Mouse (Mus musculus) brain, embryonic 14.5 days (tissue): ENCODE data around the gene Pex26.

Experiments used
- CTCF ChIP-seq: fragments of 200-500 bp; IDR thresholded peaks from 2 replicates; pipeline ENCODE4 v1.5.1; 2012; ENCODE audit warnings: inconsistent platforms, mild to moderate bottlenecking, moderate library complexity, borderline replicate concordance; ENCODE audit not compliant: insufficient read depth, insufficient read length; ENCODE audit errors: extremely low read depth
- POLR2A ChIP-seq: fragments of 200-500 bp; IDR thresholded peaks from 2 replicates; pipeline ENCODE4 v1.6.1; 2012; ENCODE audit warnings: mild to moderate bottlenecking, inconsistent platforms, borderline replicate concordance; ENCODE audit not compliant: poor library complexity, insufficient read depth, insufficient read length, severe bottlenecking; ENCODE audit errors: extremely low read depth

DNA sequence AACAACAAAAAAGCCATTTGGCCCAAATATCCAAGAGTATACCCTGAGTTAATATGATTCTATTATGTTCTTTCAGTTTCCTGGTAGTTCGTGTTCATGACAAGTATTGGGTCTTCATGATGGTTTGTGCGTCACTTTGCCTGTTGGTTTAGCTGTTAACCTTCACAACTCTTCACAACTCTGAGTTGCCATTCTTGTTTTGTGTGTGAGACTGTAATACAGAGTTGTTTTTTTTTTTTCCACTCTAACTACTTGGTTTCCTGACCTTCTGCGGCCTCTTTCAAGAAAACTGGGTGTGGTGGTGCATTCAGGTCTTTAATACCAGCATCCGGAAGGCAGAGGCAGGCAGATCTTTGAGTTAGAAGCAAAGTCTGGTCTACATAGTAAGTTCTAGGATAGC lies 54.7 kb downstream of the Pex26 start:
- TF ChIP-seq POLR2A (no peak), CTCF (no peak)
